Mouse (Mus musculus): Measurements from ENCODE around the gene Gm9970. TPM values are rescaled to one million over a fixed set of nuclear protein-coding genes. Genes with fewer than 3 reads are reported as not detected.

Gm9970 gene
- polyA plus RNA-seq, 1 experiment = not detected

GRCm38 (mm10) chr5:31204421-31204820 lies 36.6 kb downstream of the Gm9970 start:
- Histone ChIP-seq H3K4me3 (ENCODE audit: insufficient read depth, low read length) (no peak overlapping the region), H3K27ac (ENCODE audit: insufficient read depth, low read length) (no peak overlapping the region), H3K4me1 (ENCODE audit: control insufficient read depth, insufficient read depth, low read length) (no peaks in the 10 kb centered on the region)
- TF ChIP-seq POLR2A (IDR thresholded peaks at IDR 0.05; ENCODE audit: extremely low read depth, insufficient read depth, low read length) = no peak
- no peak for TF ChIP-seq CTCF (IDR thresholded peaks at IDR 0.05; ENCODE audit: extremely low read depth, insufficient read depth, low read length)

- TF ChIP-seq CTCF (IDR thresholded peaks at IDR 0.05; ENCODE audit: extremely low read depth, insufficient read depth, low read length) = no peak
- no peak for TF ChIP-seq POLR2A (IDR thresholded peaks at IDR 0.05; ENCODE audit: extremely low read depth, insufficient read depth, low read length)
- Histone ChIP-seq H3K4me1 (ENCODE audit: control insufficient read depth, insufficient read depth, low read length) (no peaks in the 10 kb centered on the region), H3K27ac (ENCODE audit: insufficient read depth, low read length) (no peak overlapping the region), H3K4me3 (ENCODE audit: insufficient read depth, low read length) (no peak overlapping the region)
These were observed 37.2 kb downstream of the Gm9970 start for GRCm38 (mm10) chr5:31203866-31204265.

DNA sequence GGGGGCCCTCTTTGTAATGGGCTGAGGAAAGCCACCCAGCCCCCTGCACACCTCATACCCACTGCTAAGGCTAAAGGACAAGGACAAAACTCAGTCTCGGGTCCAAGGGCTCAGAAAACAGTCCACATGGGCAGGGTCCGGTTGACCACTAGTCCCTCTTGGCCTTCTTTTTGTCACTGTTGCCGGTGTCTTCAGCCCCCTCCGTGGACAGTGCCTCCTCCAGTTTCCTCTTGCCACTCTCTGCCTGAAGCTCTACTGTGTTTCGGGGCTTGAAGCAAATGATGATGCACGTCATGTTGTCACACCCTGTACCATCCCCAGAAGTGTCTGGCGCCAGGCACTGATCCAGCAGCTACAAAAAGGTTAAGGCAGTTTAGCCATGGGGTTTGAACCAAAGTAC lies 38.1 kb downstream of the Gm9970 start:
- TF ChIP-seq POLR2A (IDR thresholded peaks at IDR 0.05; ENCODE audit: extremely low read depth, insufficient read depth, low read length) = no peak
- TF ChIP-seq CTCF (IDR thresholded peaks at IDR 0.05; ENCODE audit: extremely low read depth, insufficient read depth, low read length) = no peak
- Histone ChIP-seq H3K4me3 (ENCODE audit: insufficient read depth, low read length) (no peak overlapping the region; the same call in 1 of the 2 replicates), H3K27ac (ENCODE audit: insufficient read depth, low read length) (no peak overlapping the region), H3K4me1 (ENCODE audit: control insufficient read depth, insufficient read depth, low read length) (no peaks in the 10 kb centered on the region)

DNA sequence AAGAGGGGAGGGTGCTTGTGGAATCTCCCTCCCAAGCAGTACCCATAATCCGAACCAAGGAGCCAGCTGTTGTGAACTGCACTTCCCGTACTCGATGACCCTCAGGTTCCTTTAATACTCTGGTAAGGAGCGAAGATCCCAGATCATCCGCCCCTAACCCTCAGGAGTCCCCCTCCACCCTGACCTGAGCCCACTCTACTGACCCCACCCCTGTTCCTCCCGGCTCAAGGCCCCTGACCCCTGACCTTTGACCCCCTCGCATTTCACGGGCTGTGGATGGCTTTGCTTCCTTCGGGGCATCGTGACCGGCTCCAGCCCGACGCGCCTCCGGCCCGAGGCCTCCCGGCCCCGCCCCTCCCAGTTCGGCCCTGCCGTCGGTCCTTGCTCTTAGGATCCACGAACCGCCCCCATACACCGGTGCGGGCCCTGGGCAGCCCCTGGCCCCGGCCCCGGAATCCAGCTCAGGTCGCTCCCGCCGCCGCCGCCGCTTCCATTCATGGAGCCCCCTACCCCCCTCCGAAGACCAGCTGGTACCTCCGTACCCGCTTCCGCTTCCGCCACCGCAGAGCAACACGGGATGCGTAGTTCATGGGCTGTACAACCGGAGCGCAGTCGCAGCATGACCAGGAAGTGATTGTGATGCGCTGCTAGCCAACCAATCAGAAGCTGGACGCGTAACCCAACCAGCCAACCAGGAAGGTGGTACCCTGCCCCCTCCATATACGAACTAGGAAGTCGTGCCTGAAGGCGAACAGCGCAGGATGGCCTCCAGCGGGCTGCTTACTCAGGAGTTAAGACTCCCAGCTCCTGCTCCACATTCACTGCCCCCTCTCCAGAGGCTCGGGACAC lies 39.1 kb downstream of the Gm9970 start, which contains the start of gene Zfp513:
Gene Zfp513, minus strand, starts transcription at position 562 of the 849 bp plus-strand sequence.
- Histone ChIP-seq H3K4me3 (ENCODE audit: insufficient read depth, low read length) (peak within 1 kb of the TSS; percentile 69), H3K27ac (ENCODE audit: insufficient read depth, low read length) (peak within 1 kb of the TSS; percentile 59), H3K4me1 (ENCODE audit: control insufficient read depth, insufficient read depth, low read length) (no peaks in the 10 kb centered on the region)
- no peak for TF ChIP-seq CTCF (IDR thresholded peaks at IDR 0.05; ENCODE audit: extremely low read depth, insufficient read depth, low read length)
- peak; percentile 90 for TF ChIP-seq POLR2A (IDR thresholded peaks at IDR 0.05; ENCODE audit: extremely low read depth, insufficient read depth, low read length)

GRCm38 (mm10) chr5:31201042-31201741 lies 39.8 kb downstream of the Gm9970 start:
- Histone ChIP-seq H3K4me1 (ENCODE audit: control insufficient read depth, insufficient read depth, low read length) (no peaks in the 10 kb centered on the region), H3K27ac (ENCODE audit: insufficient read depth, low read length) (peak overlapping the region; percentile 59), H3K4me3 (ENCODE audit: insufficient read depth, low read length) (peak overlapping the region; percentile 69)
- TF ChIP-seq CTCF (IDR thresholded peaks at IDR 0.05; ENCODE audit: extremely low read depth, insufficient read depth, low read length) (no peak), POLR2A (IDR thresholded peaks at IDR 0.05; ENCODE audit: extremely low read depth, insufficient read depth, low read length) (no peak)

- no peaks in the 10 kb centered on the region for H3K4me1 ChIP-seq (ENCODE audit: control insufficient read depth, insufficient read depth, low read length)
- H3K4me3 ChIP-seq (ENCODE audit: insufficient read depth, low read length) = no peak overlapping the region
- no peak for TF ChIP-seq POLR2A (IDR thresholded peaks at IDR 0.05; ENCODE audit: extremely low read depth, insufficient read depth, low read length)
- TF ChIP-seq CTCF (IDR thresholded peaks at IDR 0.05; ENCODE audit: extremely low read depth, insufficient read depth, low read length) = no peak
- no peak overlapping the region for H3K27ac ChIP-seq (ENCODE audit: insufficient read depth, low read length)
These were observed 40.7 kb downstream of the Gm9970 start for GRCm38 (mm10) chr5:31200327-31200768.

DNA sequence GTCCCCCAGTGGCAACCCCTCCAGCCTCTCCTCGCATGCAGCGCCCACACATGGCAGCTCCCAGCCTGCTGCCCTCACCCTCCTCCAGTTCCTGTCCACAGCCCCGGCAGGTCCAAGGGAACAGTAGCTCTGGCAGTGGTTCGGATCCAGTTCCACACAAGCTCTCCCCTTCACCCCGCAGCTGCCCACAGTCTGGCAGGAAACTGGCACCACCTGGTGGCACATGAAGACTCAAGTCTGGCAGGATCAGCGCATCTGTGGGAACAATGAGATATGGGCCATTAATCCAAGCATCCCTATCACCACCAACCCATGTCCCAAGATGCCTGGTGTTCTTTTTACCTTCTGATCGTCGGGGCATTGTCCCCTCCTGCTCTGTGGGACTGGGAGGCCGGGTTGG lies 41.1 kb downstream of the Gm9970 start:
- TF ChIP-seq CTCF (IDR thresholded peaks at IDR 0.05; ENCODE audit: extremely low read depth, insufficient read depth, low read length) = 0 out of 2 replicates have a peak, but pooled peaks have one; percentile 15
- peak; percentile 51; the same call in 1 of the 2 replicates for TF ChIP-seq POLR2A (IDR thresholded peaks at IDR 0.05; ENCODE audit: extremely low read depth, insufficient read depth, low read length)
- H3K4me1 ChIP-seq (ENCODE audit: control insufficient read depth, insufficient read depth, low read length) = no peaks in the 10 kb centered on the region
- no peak overlapping the region for H3K4me3 ChIP-seq (ENCODE audit: insufficient read depth, low read length)
- H3K27ac ChIP-seq (ENCODE audit: insufficient read depth, low read length) = no peak overlapping the region

- Histone ChIP-seq H3K4me3 (ENCODE audit: insufficient read depth, low read length) (no peak overlapping the region), H3K4me1 (ENCODE audit: control insufficient read depth, insufficient read depth, low read length) (no peaks in the 10 kb centered on the region), H3K27ac (ENCODE audit: insufficient read depth, low read length) (no peak overlapping the region)
- TF ChIP-seq CTCF (IDR thresholded peaks at IDR 0.05; ENCODE audit: extremely low read depth, insufficient read depth, low read length) (no peak), POLR2A (IDR thresholded peaks at IDR 0.05; ENCODE audit: extremely low read depth, insufficient read depth, low read length) (no peak; the same call in 1 of the 2 replicates)
These were observed 41.6 kb downstream of the Gm9970 start for GRCm38 (mm10) chr5:31199321-31199892.

DNA sequence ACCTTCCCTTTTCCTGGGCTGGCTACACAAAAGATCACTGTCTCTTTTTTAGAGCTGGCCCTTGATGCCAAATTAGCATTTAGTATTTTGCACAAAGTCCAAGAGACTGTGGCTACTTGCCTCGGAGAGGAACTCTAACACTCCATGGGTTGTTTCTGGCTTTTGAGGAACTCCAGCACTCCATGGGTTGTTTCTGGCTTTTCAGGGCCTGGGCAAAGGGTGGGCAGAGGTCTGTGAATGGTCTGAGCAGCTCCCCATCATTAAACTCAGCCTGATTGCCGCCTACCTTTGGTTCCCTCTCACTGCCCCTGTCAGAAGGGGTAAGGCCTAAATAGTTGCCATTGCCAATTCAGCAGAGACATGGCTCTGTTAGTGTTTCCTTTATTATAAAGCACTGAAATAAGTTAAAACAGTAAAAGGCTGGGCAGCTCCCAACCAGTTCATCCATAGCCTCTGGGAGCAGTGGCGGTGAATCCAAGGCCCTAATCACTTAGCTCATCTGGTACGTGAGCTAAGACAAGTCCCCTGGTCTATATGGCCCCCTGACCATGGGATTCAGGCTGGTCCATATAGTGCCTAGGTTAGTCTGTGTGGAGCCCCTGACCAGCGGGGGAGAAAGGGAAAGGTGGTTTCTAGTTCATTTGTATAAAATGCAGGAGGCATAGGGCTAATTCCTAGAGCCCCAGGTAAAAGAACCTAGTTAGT lies 42.3 kb downstream of the Gm9970 start:
- Histone ChIP-seq H3K27ac (ENCODE audit: insufficient read depth, low read length) (no peak overlapping the region), H3K4me3 (ENCODE audit: insufficient read depth, low read length) (no peak overlapping the region), H3K4me1 (ENCODE audit: control insufficient read depth, insufficient read depth, low read length) (peaks cover 2% of the 10 kb centered on the region; the same call in 1 of the 2 replicates)
- no peak for TF ChIP-seq CTCF (IDR thresholded peaks at IDR 0.05; ENCODE audit: extremely low read depth, insufficient read depth, low read length)
- peak; percentile 43; the same call in 1 of the 2 replicates for TF ChIP-seq POLR2A (IDR thresholded peaks at IDR 0.05; ENCODE audit: extremely low read depth, insufficient read depth, low read length)
